Mouse (Mus musculus): ENCODE data around the gene Vmn2r107. TPM values are rescaled to one million over a fixed set of nuclear protein-coding genes. Genes with fewer than 3 reads are reported as not detected.

The Vmn2r107 gene
- not detected in 2 replicates for polyA plus RNA-seq (2014; fragmentation: Nextera tagmentation; extraction: Ambion mirVana)

GRCm38 (mm10) chr17:20344942-20345341 lies at the start of gene Vmn2r107:
Vmn2r107 (plus strand) TSS chr17:20345242.
- ATAC-seq (ENCODE audit: low FRiP score) (no peak), DNase-seq (ENCODE audit: low spot score) (no peak)
- no peaks in the 10 kb centered on the region for H3K4me1 ChIP-seq (replicated peaks; ENCODE audit: control insufficient read depth, insufficient read depth, low read length)
- 0 out of 2 replicates have a peak, but pooled peaks cover 12% of the 10 kb centered on the region for H3K9me3 ChIP-seq (ENCODE audit: control insufficient read depth, low read length)
- H3K36me3 ChIP-seq (replicated peaks; ENCODE audit: control insufficient read depth, insufficient read depth) = no peaks in the 10 kb centered on the region
- 60% methylated on average over 2 of the region's 2 CpGs for WGBS
- no peak within 1 kb of the TSS for H3K27ac ChIP-seq
- no peaks in the 10 kb centered on the region for H3K27me3 ChIP-seq (ENCODE audit: control insufficient read depth, insufficient read depth, low read length)
- no peak within 1 kb of the TSS for H3K9ac ChIP-seq
- no peak within 1 kb of the TSS for H3K4me2 ChIP-seq (replicated peaks)
- no peak within 1 kb of the TSS for H3K4me3 ChIP-seq (replicated peaks; ENCODE audit: low read length)

- no peaks in the 10 kb centered on the region for H3K27me3 ChIP-seq (ENCODE audit: control insufficient read depth, insufficient read depth, low read length)
- no peak for ATAC-seq (ENCODE audit: low FRiP score)
- H3K36me3 ChIP-seq (replicated peaks; ENCODE audit: control insufficient read depth, insufficient read depth) = no peaks in the 10 kb centered on the region
- no peak overlapping the region for H3K9ac ChIP-seq
- H3K4me1 ChIP-seq (replicated peaks; ENCODE audit: control insufficient read depth, insufficient read depth, low read length) = no peaks in the 10 kb centered on the region
- 90% methylated on average over 1 of the region's 1 CpGs for WGBS
- H3K4me3 ChIP-seq (replicated peaks; ENCODE audit: low read length) = no peak overlapping the region
- no peak overlapping the region for H3K4me2 ChIP-seq (replicated peaks)
- H3K9me3 ChIP-seq (ENCODE audit: control insufficient read depth, low read length) = peaks cover 21% of the 10 kb centered on the region; the same call in 1 of the 2 replicates
- DNase-seq (ENCODE audit: low spot score) = no peak
- no peak overlapping the region for H3K27ac ChIP-seq
Observed at GRCm38 (mm10) chr17:20305790-20306189, 39.3 kb upstream of the Vmn2r107 start.

- ATAC-seq (ENCODE audit: low FRiP score) = no peak
- no peak for DNase-seq (ENCODE audit: low spot score)
- Histone ChIP-seq H3K27me3 (ENCODE audit: control insufficient read depth, insufficient read depth, low read length) (no peaks in the 10 kb centered on the region), H3K4me1 (replicated peaks; ENCODE audit: control insufficient read depth, insufficient read depth, low read length) (no peaks in the 10 kb centered on the region), H3K9me3 (ENCODE audit: control insufficient read depth, low read length) (peaks cover 46% of the 10 kb centered on the region), H3K27ac (no peak overlapping the region), H3K4me2 (replicated peaks) (no peak overlapping the region), H3K4me3 (replicated peaks; ENCODE audit: low read length) (no peak overlapping the region), H3K9ac (no peak overlapping the region), H3K36me3 (replicated peaks; ENCODE audit: control insufficient read depth, insufficient read depth) (no peaks in the 10 kb centered on the region)
- 41% methylated on average over 2 of the region's 2 CpGs for WGBS
Observed at GRCm38 (mm10) chr17:20399105-20399504, 54.1 kb downstream of the Vmn2r107 start.

DNA sequence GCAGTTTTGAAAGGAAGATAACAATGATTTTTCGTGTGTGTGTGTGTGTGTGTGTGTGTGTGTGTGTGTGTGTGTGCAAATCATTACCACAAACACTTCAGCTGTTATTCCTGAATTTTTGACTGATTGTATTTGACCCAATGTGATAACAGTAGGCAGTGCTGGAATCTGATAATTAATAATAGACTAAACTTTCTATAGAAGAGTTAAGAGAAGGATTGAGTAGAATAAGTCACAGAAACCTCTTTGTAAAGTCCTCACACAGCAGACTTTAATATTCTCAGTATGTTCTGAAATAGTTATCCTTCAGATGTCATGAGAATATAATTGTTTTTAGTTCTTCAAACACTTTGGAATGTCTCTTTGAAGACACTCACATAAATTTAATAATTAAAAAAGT lies 68.8 kb downstream of the Vmn2r107 start, which contains the start of gene Vmn1r224:
TSS of gene Vmn1r224 (plus strand) at position 301 of the 400 bp plus-strand sequence.
- no peak within 1 kb of the TSS for H3K27ac ChIP-seq
- peaks cover 32% of the 10 kb centered on the region; the same call in 1 of the 2 replicates for H3K9me3 ChIP-seq (ENCODE audit: control insufficient read depth, low read length)
- WGBS = 41% methylated on average over 1 of the region's 1 CpGs
- no peak for DNase-seq (ENCODE audit: low spot score)
- no peak within 1 kb of the TSS for H3K4me2 ChIP-seq (replicated peaks)
- no peaks in the 10 kb centered on the region for H3K4me1 ChIP-seq (replicated peaks; ENCODE audit: control insufficient read depth, insufficient read depth, low read length)
- H3K9ac ChIP-seq = no peak within 1 kb of the TSS
- H3K36me3 ChIP-seq (replicated peaks; ENCODE audit: control insufficient read depth, insufficient read depth) = no peaks in the 10 kb centered on the region
- H3K4me3 ChIP-seq (replicated peaks; ENCODE audit: low read length) = no peak within 1 kb of the TSS
- H3K27me3 ChIP-seq (ENCODE audit: control insufficient read depth, insufficient read depth, low read length) = no peaks in the 10 kb centered on the region
- no peak for ATAC-seq (ENCODE audit: low FRiP score)

Other genes starting within 250 kb of the Vmn2r107 start
- gene Fpr-rs7, start 231.0 kb upstream of the Vmn2r107 start, polyA plus RNA-seq (2014; fragmentation: Nextera tagmentation; extraction: Ambion mirVana) = not detected in 2 replicates
- not detected in 2 replicates for gene Fpr-rs6, start 162.1 kb upstream of the Vmn2r107 start, polyA plus RNA-seq (2014; fragmentation: Nextera tagmentation; extraction: Ambion mirVana)
- not detected in 2 replicates for gene Vmn2r105, start 110.2 kb upstream of the Vmn2r107 start, polyA plus RNA-seq (2014; fragmentation: Nextera tagmentation; extraction: Ambion mirVana)
- not detected in 2 replicates for gene Vmn2r106, start 59.7 kb upstream of the Vmn2r107 start, polyA plus RNA-seq (2014; fragmentation: Nextera tagmentation; extraction: Ambion mirVana)
- gene Vmn1r224, start 68.9 kb downstream of the Vmn2r107 start, polyA plus RNA-seq (2014; fragmentation: Nextera tagmentation; extraction: Ambion mirVana) = not detected in 2 replicates
- not detected in 2 replicates for gene Vmn2r108, start 136.1 kb downstream of the Vmn2r107 start, polyA plus RNA-seq (2014; fragmentation: Nextera tagmentation; extraction: Ambion mirVana)
- not detected in 2 replicates for gene Vmn1r225, start 152.9 kb downstream of the Vmn2r107 start, polyA plus RNA-seq (2014; fragmentation: Nextera tagmentation; extraction: Ambion mirVana)
- not detected in 2 replicates for gene Vmn2r109, start 219.5 kb downstream of the Vmn2r107 start, polyA plus RNA-seq (2014; fragmentation: Nextera tagmentation; extraction: Ambion mirVana)